Mouse (Mus musculus): ENCODE results near the gene Scarb1.

The Scarb1 gene

DNA sequence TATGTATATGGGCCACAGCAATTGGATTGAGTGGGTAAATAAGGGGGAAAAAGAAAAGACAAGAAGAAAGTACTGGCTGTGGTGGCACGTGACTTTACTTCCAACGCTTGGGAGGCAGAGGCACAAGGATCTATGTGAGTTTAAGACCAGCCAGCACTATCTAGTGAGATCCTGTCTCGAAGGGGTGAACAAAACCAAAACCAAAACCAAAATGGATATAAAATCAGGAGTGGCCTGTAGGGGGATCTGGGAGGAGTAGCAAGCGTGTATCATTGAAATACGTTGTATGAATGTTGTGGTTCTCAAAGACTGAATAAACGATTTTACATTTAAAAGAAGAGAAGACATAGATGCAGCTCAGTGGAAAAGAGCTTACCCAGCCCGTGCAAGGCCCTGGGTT lies 34.5 kb downstream of the Scarb1 start:
- DNase-seq (ENCODE audit: low spot score in 2 of 2), result no peak

DNA sequence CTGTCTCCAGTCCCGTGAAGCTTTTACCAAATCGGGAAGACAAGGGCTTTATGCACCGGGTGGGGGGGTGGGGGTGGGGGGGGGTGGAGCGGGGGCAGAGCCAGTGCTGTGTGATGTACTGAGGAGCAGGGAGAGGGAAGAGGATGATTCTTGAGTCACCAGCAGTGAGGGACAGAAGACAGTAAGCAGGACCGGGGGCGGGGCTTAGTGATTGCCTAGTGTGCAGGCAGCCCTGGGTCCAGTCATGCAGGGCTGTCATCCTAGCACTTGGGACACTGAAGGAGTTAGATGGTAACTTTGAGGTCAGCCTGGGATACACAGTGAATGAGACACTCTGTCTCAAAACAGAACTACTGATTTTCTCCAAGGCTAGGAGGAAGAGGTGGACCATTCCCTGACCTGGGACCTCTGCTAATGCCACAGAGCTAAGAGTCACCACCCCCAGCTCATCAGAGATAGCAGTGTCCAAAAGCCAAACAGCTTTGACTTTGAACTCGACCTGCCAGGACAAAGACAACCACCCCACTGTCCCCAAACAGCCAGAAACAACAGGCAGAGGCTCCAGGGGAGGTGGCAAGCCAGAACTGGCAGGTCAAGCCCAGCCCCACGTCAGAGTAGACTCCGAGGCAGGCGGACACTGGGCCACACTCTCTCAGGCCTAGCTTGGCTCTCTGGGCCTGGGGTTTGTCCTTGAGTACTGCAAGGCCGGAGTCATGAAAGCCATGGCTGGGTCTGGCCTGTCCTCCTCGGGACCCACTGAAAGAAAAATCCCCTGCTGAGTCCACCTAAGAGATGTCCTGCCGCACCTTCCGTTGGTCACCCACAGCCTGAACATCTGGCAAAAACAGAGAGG lies 35.4 kb downstream of the Scarb1 start:
- no peak for DNase-seq (ENCODE audit: low spot score in 2 of 2)

GRCm38 (mm10) chr5:125304245-125304856 lies 36.5 kb downstream of the Scarb1 start:
- no peak for DNase-seq (ENCODE audit: low spot score in 2 of 2)

- DNase-seq (ENCODE audit: low spot score in 2 of 2), result no peak
Observed at GRCm38 (mm10) chr5:125303055-125303454, 37.8 kb downstream of the Scarb1 start.

DNA sequence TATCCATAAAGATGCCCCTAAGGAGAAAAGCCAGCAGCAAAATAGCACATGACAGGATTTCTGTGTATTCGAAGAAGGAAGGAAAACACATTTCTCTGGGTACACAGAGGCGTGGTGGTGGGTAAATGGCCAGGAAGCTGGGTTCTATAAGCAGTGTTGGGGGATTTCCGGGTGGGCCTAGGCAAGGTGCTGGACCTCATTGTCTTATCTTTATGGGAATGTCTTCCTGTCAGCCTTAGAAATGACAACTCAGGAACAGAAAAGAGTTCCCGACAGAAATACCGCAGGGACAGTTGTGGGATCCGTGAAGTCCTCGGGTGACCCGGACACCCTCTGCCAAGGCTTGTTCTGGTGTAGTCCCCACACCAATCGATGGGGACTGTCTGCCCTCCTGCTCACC lies 42.7 kb downstream of the Scarb1 start:
- no peak for DNase-seq (ENCODE audit: low spot score in 2 of 2)

GRCm38 (mm10) chr5:125297171-125297570 lies 43.7 kb downstream of the Scarb1 start:
- no peak for DNase-seq (ENCODE audit: low spot score in 2 of 2)

DNA sequence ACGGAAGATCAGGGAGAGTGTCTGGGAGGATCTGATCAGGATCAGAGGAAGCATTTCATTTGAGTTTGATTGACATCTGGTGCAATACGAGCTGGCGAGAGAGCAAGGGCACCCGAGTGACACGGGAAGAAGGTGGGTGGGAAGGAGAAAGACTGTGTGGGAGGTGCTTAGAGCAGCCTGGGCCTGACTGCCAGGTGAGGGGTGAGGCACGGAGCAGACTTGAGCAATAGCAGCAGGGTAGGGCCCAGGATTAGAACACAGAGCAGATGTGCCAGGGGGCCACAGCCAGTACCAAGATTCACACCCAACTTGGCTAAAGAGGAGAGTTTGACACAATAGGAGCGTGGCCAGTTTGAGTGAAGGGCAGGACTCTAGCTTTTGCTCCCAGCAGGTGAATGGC lies 47.9 kb downstream of the Scarb1 start:
- DNase-seq (ENCODE audit: low spot score in 2 of 2), result no peak

- DNase-seq (ENCODE audit: low spot score in 2 of 2), result no peak
Observed at GRCm38 (mm10) chr5:125291895-125292294, 49.0 kb downstream of the Scarb1 start.

GRCm38 (mm10) chr5:125291387-125291786 lies 49.5 kb downstream of the Scarb1 start:
- DNase-seq (ENCODE audit: low spot score in 2 of 2), result no peak

GRCm38 (mm10) chr5:125287053-125287655 lies 53.7 kb downstream of the Scarb1 start:
- DNase-seq (ENCODE audit: low spot score in 2 of 2), result no peak

GRCm38 (mm10) chr5:125286090-125286489 lies 54.8 kb downstream of the Scarb1 start:
- DNase-seq (ENCODE audit: low spot score in 2 of 2), result no peak

DNA sequence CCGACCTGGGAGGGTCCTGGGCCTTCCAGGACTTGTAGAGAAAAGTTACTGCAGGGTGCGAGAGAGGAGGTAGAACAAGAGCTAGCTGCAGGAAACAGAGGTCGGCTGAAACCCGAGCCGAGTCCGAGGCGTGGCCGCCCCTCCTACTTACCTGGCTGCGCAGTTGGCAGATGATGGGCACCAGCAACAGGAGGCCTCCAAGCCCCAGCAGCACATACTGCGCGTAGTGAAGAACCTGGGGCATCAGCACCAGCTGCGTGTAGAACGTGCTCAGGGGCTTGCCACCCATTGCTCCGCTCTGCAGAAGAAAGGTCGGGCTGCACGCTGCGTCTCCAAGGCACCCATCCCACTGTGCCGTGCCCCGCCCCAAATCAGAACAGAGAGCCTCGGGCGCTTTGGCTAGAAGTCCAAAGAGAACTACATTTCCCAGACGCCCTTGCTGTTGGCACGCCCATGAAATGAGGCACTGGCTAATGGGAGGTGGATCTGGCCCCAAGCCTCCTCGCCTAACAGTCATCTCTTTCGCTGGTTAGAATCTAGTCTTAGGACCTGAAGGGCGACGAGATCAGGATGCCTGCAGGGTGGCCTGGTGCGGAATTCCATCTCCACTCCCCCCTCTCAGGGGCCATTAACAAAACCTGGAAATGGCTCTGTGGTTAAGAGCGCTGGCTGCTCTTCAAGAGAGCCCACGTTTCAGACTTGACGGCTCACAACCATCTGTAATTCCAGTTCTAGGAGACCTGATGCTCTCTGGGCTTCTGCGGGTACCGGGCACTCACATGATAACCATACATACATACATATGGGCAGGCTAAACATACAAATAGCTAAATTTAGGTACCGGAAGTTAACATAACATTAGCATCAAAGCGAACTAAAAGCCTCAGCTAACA lies 56.9 kb downstream of the Scarb1 start:
- no peak for DNase-seq (ENCODE audit: low spot score in 2 of 2)

- no peak for DNase-seq (ENCODE audit: low spot score in 2 of 2)
Observed at GRCm38 (mm10) chr5:125279216-125279615, 61.7 kb downstream of the Scarb1 start.

DNA sequence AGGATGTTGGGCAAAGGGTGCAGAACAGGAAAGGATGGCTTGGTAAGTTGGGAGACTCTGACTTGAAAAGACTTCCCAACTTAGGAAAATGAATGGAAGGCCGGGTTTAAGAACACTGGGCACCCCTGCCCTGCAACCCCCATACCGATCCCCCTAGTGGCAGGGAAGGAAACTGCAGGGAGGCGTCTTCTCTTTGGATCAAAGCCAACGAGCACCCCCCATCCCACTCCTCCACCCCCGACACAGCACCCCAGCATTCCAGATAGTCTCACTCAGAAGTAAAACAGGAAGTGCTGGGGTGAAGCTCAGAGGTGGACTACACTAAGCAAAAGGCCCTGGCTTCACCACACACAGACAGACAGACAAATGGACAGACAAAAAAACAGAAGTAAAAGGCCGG lies 62.6 kb downstream of the Scarb1 start:
- DNase-seq (ENCODE audit: low spot score in 2 of 2), result peak in 1 of 2 experiments; percentile 57

DNA sequence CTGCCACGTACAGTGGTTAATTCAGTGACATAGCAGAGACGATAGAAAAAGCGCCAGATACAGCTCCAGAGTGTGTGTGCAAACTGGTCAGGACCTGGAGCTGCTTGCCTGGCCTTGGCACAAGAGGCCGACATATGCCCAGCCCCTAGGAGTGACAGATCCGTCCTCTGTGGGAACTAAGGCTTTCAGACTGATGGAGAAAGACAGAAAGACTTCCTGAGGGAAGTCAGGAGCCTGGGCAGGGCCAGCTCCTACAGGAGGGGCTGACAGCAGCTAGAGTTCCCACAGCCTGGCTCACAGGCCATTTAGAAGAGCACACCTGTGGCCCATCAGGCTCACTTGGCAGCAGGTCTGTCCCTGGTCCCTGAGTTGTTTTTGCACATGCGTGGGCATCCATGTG lies 63.6 kb downstream of the Scarb1 start:
- no peak for DNase-seq (ENCODE audit: low spot score in 2 of 2)

DNA sequence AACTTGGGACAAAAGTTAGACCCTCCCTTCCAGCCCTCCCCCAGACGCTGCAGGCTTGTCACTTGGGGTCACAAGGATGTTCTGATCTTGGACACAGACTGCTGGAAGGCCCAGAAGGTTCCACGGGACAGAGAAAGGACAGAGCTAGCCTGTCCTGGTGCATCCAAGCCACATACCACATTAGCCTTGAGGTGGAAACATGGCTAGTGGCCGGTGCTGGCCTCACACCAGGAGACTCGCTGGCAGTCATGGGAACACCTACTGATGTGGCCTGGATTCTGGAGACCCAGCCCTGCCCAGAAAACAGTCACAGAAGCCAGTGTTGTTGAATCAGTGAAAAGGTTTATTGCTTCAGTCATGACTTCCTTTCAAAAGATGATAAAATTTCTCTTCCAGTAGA lies 64.1 kb downstream of the Scarb1 start:
- DNase-seq (ENCODE audit: low spot score in 2 of 2), result no peak

DNA sequence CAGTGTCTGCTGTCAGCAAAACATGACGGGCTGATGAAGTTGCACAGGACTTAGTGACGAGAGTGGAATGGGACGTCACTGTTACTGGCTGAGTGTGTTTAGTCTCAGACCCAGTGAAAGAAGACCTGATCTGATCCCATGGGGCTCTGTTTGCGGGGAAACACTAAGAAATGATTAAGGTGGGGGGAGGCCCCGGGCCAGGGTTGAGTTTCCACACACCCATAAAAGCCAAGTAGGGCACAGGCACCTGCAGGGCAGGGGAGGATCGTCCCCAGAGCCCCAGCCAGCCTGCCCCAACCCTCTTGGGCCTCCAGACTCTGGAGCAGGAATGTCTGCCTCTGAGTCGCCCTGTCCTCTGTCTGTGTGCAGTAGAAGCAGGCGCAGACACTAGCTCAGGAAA lies 65.6 kb downstream of the Scarb1 start:
- no peak for DNase-seq (ENCODE audit: low spot score in 2 of 2)

GRCm38 (mm10) chr5:125274773-125275172 lies 66.1 kb downstream of the Scarb1 start:
- DNase-seq (ENCODE audit: low spot score in 2 of 2), result no peak

GRCm38 (mm10) chr5:125274182-125274581 lies 66.7 kb downstream of the Scarb1 start:
- no peak for DNase-seq (ENCODE audit: low spot score in 2 of 2)

- DNase-seq (ENCODE audit: low spot score in 2 of 2), result peak; percentile 10 to 51
Observed at GRCm38 (mm10) chr5:125273666-125274109, 67.2 kb downstream of the Scarb1 start.

DNA sequence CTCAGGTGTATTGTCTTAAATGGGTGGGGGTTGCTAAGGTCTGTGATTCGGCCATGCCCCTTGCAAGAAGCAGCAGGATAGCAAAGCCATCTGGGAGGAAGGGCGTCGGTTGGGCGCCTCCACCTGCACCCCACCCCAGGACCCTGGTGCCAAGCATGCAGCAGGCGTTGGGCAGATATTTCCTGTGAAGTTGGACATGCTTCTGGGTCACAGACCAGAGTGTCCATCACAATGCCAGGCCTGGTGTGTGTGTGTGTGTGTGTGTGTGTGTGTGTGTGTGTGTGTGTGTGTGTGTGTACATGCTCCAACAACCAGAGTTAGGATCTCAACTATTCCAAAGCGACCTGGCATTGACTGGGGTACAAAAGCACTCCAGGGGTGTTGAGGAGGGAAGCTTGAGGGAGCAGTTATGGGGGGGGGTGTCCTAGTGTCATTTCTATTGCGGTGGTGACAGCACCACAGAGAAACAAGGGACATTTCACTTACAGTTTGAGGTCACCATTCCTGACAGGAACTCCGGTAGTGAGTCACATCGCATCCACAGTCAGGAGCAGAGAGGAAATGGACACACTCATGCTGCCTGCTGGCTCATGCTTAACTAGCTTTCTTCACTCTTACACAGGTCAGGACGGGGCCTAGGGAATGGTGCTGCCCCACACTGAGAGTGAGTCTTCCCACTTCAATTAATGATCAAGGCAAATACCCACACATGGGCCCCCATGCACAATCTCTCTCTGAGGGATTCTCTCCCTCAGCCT lies 68.5 kb downstream of the Scarb1 start:
- no peak for DNase-seq (ENCODE audit: low spot score in 2 of 2)

Measured in thymus, postnatal 10 days (tissue).